Mouse (Mus musculus) cerebellum, adult 8-10 months (tissue): ENCODE measurements at regions not wholly inside any gene's neighbourhood (a gene's known extent, or its start where the extent isn't known, plus 50 kb on each side); places are given as distances from the start of the nearest gene placed in this dataset.
A peak's percentile ranks its signal among the peaks of the same experiment; 100 is the strongest.

Experiments used
- DNase-seq: peaks from one replicate; pipeline ENCODE4 v3.0.0; 2022

- no peak for DNase-seq
These were observed 189.9 kb upstream of the Gcfc2 start for GRCm38 (mm10) chr6:81733527-81733926.

- DNase-seq, result no peak
These were observed 185.0 kb upstream of the Gcfc2 start for GRCm38 (mm10) chr6:81738466-81738865.

- DNase-seq, result no peak
These were observed 173.8 kb upstream of the Gcfc2 start for GRCm38 (mm10) chr6:81749681-81750080.

- no peak for DNase-seq
These were observed 171.8 kb upstream of the Gcfc2 start for GRCm38 (mm10) chr6:81751631-81752030.

- DNase-seq, result no peak
These were observed 167.2 kb upstream of the Gcfc2 start for GRCm38 (mm10) chr6:81756242-81756641.

GRCm38 (mm10) chr6:81758876-81759275 lies 164.6 kb upstream of the Gcfc2 start:
- DNase-seq, result no peak

GRCm38 (mm10) chr6:81760181-81760580 lies 163.3 kb upstream of the Gcfc2 start:
- DNase-seq, result no peak

- DNase-seq, result no peak
These were observed 157.6 kb upstream of the Gcfc2 start for GRCm38 (mm10) chr6:81765831-81766230.

GRCm38 (mm10) chr6:81766800-81767199 lies 156.7 kb upstream of the Gcfc2 start:
- no peak for DNase-seq

- no peak for DNase-seq
These were observed 154.6 kb upstream of the Gcfc2 start for GRCm38 (mm10) chr6:81768669-81769537.

GRCm38 (mm10) chr6:81770301-81770700 lies 153.2 kb upstream of the Gcfc2 start:
- DNase-seq, result no peak

- no peak for DNase-seq
These were observed 151.6 kb upstream of the Gcfc2 start for GRCm38 (mm10) chr6:81771862-81772261.

- DNase-seq, result no peak
These were observed 141.3 kb upstream of the Gcfc2 start for GRCm38 (mm10) chr6:81782131-81782530.

GRCm38 (mm10) chr6:81782815-81783435 lies 140.5 kb upstream of the Gcfc2 start:
- no peak for DNase-seq

- no peak for DNase-seq
These were observed 128.2 kb upstream of the Gcfc2 start for GRCm38 (mm10) chr6:81795281-81795680.

GRCm38 (mm10) chr6:81800822-81801221 lies 122.6 kb upstream of the Gcfc2 start:
- no peak for DNase-seq

- no peak for DNase-seq
These were observed 121.7 kb upstream of the Gcfc2 start for GRCm38 (mm10) chr6:81801804-81802203.

- DNase-seq, result no peak
These were observed 117.5 kb upstream of the Gcfc2 start for GRCm38 (mm10) chr6:81805942-81806341.

- no peak for DNase-seq
These were observed 114.8 kb upstream of the Gcfc2 start for GRCm38 (mm10) chr6:81808712-81809111.

GRCm38 (mm10) chr6:81815248-81815961 lies 108.1 kb upstream of the Gcfc2 start:
- DNase-seq, result no peak

- DNase-seq, result peak; percentile 21
These were observed 107.5 kb upstream of the Gcfc2 start for GRCm38 (mm10) chr6:81815962-81816338.

GRCm38 (mm10) chr6:81817050-81817827 lies 106.2 kb upstream of the Gcfc2 start:
- DNase-seq, result peak; percentile 45

- no peak for DNase-seq
These were observed 104.9 kb upstream of the Gcfc2 start for GRCm38 (mm10) chr6:81818573-81818972.
